Mouse (Mus musculus) intestine, embryonic 15.5 days (tissue): ENCODE results near the gene Bbip1. TPM values are rescaled to one million over a fixed set of nuclear protein-coding genes. Genes with fewer than 3 reads are reported as not detected.
"Not testable (repeated sequence)": the region's sequence is repeated elsewhere in the genome, so short reads cannot be mapped to it uniquely, and the experiment has no call there.

Source experiments
- ATAC-seq: fragments of 200-750 bp; cut with Nextera tagmentation; 2 replicates; pipeline ENCODE4 v1.8.0; 2017; ENCODE audit warnings: moderate TSS enrichment, moderate library complexity
- H3K27ac ChIP-seq: fragments of 300-500 bp; sonication (generic); 2 replicates; pipeline ENCODE4 v1.5.1; 2015; ENCODE audit warnings: mild to moderate bottlenecking, inconsistent platforms
- H3K27me3 ChIP-seq: fragments of 300-500 bp; sonication (generic); replicated peaks from 2 replicates; pipeline ENCODE4 v1.6.1; 2015; ENCODE audit warnings: inconsistent platforms
- H3K36me3 ChIP-seq: fragments of 300-500 bp; sonication (generic); 2 replicates; pipeline ENCODE4 v1.6.1; 2015; ENCODE audit warnings: inconsistent platforms
- H3K4me1 ChIP-seq: fragments of 300-500 bp; sonication (generic); replicated peaks from 2 replicates; pipeline ENCODE4 v1.6.1; 2015; ENCODE audit warnings: inconsistent platforms
- H3K4me2 ChIP-seq: fragments of 300-500 bp; sonication (generic); replicated peaks from 2 replicates; pipeline ENCODE4 v1.6.1; 2015; ENCODE audit warnings: mild to moderate bottlenecking, inconsistent platforms
- H3K4me3 ChIP-seq: fragments of 300-500 bp; sonication (generic); replicated peaks from 2 replicates; pipeline ENCODE4 v1.5.1; 2015; ENCODE audit warnings: inconsistent platforms
- H3K9ac ChIP-seq: fragments of 300-500 bp; sonication (generic); 2 replicates; pipeline ENCODE4 v1.6.1; 2015; ENCODE audit warnings: inconsistent platforms
- H3K9me3 ChIP-seq: fragments of 300-500 bp; sonication (generic); 2 replicates; pipeline ENCODE4 v1.6.1; 2016; ENCODE audit warnings: inconsistent platforms
- WGBS: fragments of 180-500 bp; shearing (Covaris S2); methylation state at CpG from one replicate; pipeline ENCODE4 v1.1.7; 2015; 5-methylcytosine and 5-hydroxymethylcytosine counted together
- polyA plus RNA-seq: library from polyadenylated mRNA; unstranded; fragments of >200 nt; fragmentation: Nextera tagmentation; extraction: Ambion mirVana; gene quantifications from 2 replicates; pipeline ENCODE4 v1.2.1, GENCODE M21; 2015

The Bbip1 gene
- polyA plus RNA-seq, 1 experiment from 2014 or later, result 79.2 TPM

DNA sequence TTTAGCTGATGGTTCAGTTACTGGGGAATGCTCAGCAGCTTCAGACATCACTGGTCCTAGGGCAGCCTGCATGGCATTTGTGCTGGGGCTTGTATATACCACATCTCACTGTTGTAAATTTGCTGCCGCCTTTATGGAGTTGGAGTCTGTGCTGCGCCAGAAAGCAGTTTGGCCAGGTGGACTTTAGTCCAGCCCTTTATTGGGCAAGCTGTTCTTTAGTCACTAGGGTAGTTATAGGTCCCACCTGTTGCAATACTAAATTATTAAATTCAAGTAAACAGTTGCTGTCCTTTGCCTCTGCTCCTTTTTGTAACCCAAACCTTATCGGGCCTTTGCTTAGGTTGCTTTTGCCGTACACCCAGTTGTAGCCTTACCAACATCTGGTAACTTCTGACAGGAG is 29.5 kb downstream of the Bbip1 start:
- no peaks in the 10 kb centered on the region for H3K4me1 ChIP-seq
- H3K9me3 ChIP-seq, result no peaks in the 10 kb centered on the region
- ATAC-seq, result no peak
- no peak overlapping the region for H3K27ac ChIP-seq
- no peak overlapping the region for H3K9ac ChIP-seq
- no peaks in the 10 kb centered on the region for H3K27me3 ChIP-seq
- H3K4me3 ChIP-seq, result no peak overlapping the region
- no peak overlapping the region for H3K4me2 ChIP-seq
- peaks cover 14% of the 10 kb centered on the region; the same call in 1 of the 2 replicates for H3K36me3 ChIP-seq
- WGBS, result 91% methylated on average over 4 of the region's 4 CpGs

DNA sequence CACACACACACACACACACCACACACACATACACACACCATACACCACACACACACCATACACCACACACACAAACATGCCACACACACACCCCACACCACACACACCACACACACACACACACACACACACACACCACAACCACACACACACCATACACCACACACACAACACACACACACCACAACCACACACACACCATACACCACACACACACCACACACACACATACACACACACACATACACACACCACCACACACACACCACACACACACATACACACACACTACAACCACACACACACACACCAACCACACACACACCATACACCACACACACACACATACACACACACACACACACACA is 37.7 kb downstream of the Bbip1 start:
- not testable (repeated sequence) for H3K27me3 ChIP-seq, ATAC-seq, H3K4me2 ChIP-seq, H3K36me3 ChIP-seq, H3K27ac ChIP-seq, H3K9me3 ChIP-seq, H3K4me1 ChIP-seq, H3K4me3 ChIP-seq, H3K9ac ChIP-seq

DNA sequence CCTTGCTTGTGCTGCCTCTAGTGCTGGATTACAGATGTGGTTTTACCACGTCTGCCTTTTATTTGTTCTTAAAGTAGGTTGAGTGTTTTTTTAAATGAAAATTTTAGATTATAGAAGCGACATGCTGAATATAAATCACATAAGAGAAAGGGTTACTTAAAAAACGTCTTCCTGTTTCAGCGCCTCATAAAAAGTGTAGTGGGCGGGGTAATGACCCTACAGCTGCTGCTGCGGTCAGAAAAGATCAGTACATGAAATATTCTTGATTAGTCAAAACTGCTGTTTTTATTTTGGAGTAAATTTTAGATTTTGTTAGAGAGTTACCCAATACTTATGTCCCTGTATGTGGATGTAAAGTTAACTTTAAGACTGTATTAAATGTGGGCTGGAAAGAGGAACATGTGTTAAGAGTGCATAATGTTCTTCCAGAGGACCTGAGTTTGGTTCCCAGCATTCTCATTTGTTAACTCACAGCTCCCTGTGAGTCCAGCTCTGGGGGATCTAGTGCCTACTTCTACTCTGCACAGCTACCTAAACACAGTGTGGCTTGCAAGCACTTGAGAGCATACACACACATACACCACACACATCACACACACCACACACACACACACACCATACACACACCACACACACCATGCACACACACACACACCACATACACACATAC is 38.3 kb downstream of the Bbip1 start:
- Histone ChIP-seq H3K4me3 (no peak overlapping the region), H3K4me1 (peaks cover 8% of the 10 kb centered on the region; the same call in 1 of the 2 replicates), H3K9me3 (no peaks in the 10 kb centered on the region), H3K4me2 (peak overlapping the region; percentile 19; the same call in 1 of the 2 replicates), H3K9ac (no peak overlapping the region), H3K36me3 (peaks cover 4% of the 10 kb centered on the region; the same call in 1 of the 2 replicates), H3K27me3 (no peaks in the 10 kb centered on the region), H3K27ac (no peak overlapping the region)
- ATAC-seq, result no peak
- 31% methylated on average over 6 of the region's 6 CpGs for WGBS

DNA sequence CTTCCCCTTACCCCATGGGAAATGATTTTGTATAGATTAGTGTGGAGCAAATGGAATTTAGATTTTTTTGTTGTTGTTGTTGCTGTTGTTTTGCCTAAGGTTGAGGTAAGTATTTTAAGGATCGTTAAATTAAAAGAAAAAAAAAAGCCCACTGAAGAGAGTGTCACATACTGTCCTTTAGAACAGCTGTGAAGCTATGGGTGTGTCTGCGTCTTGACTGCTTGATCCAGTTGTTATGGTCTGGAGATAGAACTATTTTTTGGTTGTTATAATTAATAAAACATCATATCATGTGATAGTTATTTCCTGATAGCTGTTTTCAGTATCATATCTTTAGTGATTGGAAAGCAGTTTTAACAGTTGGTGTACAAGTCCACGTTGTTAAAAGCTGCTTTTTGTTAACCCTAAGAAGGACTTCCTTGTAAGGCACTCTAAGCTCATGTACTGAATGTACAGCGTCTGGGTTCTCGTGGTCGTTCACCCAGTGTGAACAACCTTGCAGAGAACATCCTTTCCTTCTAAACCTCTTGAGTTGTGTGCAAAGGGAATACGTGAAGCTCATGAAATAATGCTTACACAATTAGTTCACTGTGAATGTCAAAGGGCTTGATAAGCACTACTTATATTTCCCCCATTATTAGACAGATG is 39.5 kb downstream of the Bbip1 start:
- peak overlapping the region; percentile 94; the same call in 1 of the 2 replicates for H3K4me3 ChIP-seq
- no peaks in the 10 kb centered on the region for H3K27me3 ChIP-seq
- WGBS, result 56% methylated on average over 7 of the region's 7 CpGs
- 0 out of 2 replicates have a peak overlapping the region, but pooled peaks have one; percentile 91 for H3K9ac ChIP-seq
- no peak overlapping the region for H3K27ac ChIP-seq
- peaks cover 8% of the 10 kb centered on the region; the same call in 1 of the 2 replicates for H3K4me1 ChIP-seq
- peaks cover 4% of the 10 kb centered on the region; the same call in 1 of the 2 replicates for H3K36me3 ChIP-seq
- ATAC-seq, result no peak
- no peaks in the 10 kb centered on the region for H3K9me3 ChIP-seq
- peak overlapping the region; percentile 78 for H3K4me2 ChIP-seq

DNA sequence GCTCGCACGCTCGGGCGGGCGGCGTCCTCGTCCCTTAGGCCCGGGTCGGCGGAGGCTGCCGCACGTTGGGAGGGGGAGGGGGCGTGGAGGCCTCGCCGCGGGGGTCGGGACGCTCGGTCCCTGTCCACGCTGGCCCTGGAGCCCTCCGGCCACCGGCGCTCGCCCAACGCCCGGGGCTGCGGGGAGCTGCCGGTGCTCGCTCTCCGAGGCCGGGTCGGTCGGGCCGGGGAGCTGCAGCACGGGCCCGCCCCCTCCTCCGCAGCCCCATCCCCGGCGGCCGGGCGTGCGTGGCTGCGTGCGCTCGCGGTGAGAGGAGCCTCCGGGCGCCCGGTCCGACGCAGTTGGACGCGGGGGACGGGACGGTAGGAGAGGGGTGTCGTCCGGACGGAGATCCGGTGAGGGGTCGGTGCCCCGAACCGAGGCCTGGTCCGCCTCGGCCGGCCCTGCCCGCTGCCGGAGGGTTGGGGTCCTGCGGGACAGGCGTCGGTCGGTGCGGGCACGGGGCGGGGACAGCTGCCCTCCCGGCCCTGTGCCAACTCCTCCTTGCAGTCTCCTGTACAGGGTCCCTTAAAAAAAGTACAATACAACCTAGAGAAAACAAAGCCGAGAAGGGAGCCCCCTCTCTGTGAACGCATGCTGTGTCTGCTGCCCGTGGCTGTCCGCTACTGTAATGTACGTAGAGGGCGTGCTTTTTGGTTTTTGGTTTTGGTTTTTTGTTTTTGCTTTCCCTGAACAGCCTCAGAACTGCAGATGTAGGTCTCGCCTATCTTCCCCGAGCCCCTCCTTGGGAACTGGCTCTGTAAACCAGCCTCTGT is 40.7 kb downstream of the Bbip1 start:
- Histone ChIP-seq H3K27ac (peak overlapping the region; percentile 91), H3K4me2 (peak overlapping the region; percentile 78), H3K27me3 (no peaks in the 10 kb centered on the region), H3K36me3 (no peaks in the 10 kb centered on the region), H3K9me3 (no peaks in the 10 kb centered on the region), H3K4me3 (peak overlapping the region; percentile 94), H3K4me1 (peaks cover 8% of the 10 kb centered on the region; the same call in 1 of the 2 replicates), H3K9ac (peak overlapping the region; percentile 91)
- under 1% methylated on average over 47 of the region's 83 CpGs for WGBS
- peak; percentile 76 for ATAC-seq

DNA sequence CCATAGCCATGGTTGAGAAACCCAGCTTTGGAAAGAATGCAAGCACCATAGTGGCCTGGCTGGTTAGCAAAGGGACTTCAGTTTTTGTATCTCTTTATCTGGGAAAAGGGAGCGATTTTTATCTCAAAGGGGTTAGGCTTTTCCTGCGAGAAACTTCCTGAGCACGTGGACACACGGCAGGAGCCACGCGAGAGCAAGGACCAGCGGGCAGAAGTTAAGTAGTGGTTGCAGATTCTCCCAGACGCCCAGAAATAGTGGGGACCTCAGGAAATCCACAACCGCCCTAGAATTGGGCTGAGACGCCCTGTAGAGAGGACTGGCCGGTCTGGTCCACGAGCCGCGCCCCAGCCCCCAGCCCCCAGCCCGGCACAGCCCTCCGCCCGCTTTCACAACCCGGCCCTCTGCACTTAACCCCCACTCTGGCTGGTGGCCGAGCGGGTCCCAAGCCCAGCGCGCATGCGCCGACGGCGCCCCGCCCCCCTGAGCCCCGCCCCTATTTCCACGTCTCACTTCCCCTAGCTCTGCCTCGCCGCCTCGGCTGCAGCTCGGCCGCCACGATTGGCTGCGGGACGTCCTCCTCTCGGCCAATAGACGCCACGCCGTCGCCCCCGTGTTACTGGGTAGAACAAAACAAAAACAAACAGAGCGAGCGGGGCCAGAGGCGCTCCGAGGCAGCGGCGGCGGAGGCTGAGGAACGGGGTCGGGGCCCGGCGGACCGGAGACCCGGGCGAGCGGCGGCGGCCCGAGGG is 41.5 kb downstream of the Bbip1 start:
- H3K4me3 ChIP-seq, result peak overlapping the region; percentile 94
- peaks cover 8% of the 10 kb centered on the region; the same call in 1 of the 2 replicates for H3K4me1 ChIP-seq
- ATAC-seq, result peak; percentile 98
- H3K36me3 ChIP-seq, result no peaks in the 10 kb centered on the region
- H3K9ac ChIP-seq, result peak overlapping the region; percentile 91
- no peaks in the 10 kb centered on the region for H3K27me3 ChIP-seq
- H3K27ac ChIP-seq, result peak overlapping the region; percentile 91
- peak overlapping the region; percentile 78 for H3K4me2 ChIP-seq
- no peaks in the 10 kb centered on the region for H3K9me3 ChIP-seq
- WGBS, result under 1% methylated on average over 61 of the region's 61 CpGs

DNA sequence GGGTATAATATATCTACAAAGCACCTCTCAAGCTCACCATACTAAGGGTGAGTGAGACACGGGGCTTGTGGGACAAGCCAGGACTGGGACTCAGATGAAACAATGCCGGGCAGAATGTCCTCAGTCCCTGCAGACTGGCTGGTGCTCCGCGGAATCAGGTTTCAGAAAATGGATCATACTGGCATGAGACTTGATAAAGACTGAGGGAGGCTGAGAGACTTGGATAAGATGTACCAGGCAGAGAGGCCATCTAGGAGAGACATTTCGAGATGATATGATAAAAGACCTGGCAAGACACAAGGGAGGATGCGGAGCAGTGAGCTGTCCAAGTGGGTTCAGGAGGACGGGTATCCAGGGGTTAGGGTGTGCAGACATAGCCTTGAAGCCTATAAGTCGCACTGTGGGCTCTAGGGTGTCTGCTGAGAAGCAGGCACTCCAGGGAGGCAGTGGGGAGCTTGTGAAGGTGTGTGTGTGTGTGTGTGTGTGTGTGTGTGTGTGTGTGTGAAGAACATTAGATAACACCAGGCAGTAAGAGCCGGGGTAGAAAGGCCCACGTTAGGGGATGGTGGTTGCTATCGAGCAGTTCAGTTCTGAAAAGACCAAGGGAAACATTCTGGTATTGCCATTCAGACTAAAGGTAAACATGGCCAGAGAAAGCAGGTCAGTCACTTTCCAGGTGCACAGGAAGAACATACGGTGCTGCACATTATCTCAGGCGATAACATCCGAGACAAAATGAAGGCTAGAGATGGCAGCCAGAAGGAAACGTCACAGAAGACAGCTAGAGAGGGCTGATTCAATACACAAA is 42.3 kb downstream of the Bbip1 start:
- Histone ChIP-seq H3K27ac (peak overlapping the region; percentile 91), H3K9me3 (no peaks in the 10 kb centered on the region), H3K36me3 (no peaks in the 10 kb centered on the region), H3K9ac (peak overlapping the region; percentile 67), H3K4me3 (peak overlapping the region; percentile 94), H3K4me1 (peaks cover 9% of the 10 kb centered on the region; the same call in 1 of the 2 replicates), H3K4me2 (peak overlapping the region; percentile 78), H3K27me3 (no peaks in the 10 kb centered on the region)
- 42% methylated on average over 15 of the region's 15 CpGs for WGBS
- ATAC-seq, result peak; percentile 18; the same call in 1 of the 2 replicates

DNA sequence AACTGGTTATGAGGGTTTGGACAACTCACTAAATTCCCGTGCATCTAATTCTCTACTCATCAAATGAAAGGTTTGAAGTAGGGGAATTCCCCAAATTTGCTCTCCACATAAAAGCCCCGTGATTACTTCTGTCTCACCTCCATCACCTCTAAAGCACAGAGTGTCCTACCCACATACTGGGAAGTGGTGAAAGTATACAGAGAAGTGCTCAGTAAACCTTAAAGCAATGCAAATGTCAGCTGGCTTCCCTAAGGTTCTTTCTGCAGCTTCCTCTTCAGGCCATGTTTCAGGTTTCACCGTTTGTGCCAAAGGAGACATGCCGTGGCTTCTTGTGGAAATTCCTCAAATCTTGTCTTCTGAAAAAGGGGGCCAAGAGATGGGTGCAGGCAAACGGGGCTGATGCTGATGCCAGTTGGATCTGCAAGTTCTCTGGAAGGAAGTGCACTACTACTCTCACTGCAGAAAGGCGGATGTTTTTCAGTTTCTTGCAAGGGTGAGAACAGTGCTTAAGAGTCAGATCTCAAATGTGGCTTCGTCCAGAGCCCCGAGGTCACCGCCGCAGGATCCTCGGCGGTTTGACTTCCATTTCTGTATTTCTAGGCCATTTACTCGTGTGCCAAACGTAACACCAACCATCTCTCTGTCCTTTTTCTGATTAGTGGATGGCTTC is 44.4 kb downstream of the Bbip1 start:
- ATAC-seq, result no peak
- H3K9me3 ChIP-seq, result no peaks in the 10 kb centered on the region
- peaks cover 11% of the 10 kb centered on the region; the same call in 1 of the 2 replicates for H3K4me1 ChIP-seq
- no peak overlapping the region for H3K4me3 ChIP-seq
- no peak overlapping the region for H3K9ac ChIP-seq
- 83% methylated on average over 14 of the region's 14 CpGs for WGBS
- H3K27me3 ChIP-seq, result no peaks in the 10 kb centered on the region
- H3K27ac ChIP-seq, result no peak overlapping the region
- H3K4me2 ChIP-seq, result no peak overlapping the region
- H3K36me3 ChIP-seq, result no peaks in the 10 kb centered on the region

DNA sequence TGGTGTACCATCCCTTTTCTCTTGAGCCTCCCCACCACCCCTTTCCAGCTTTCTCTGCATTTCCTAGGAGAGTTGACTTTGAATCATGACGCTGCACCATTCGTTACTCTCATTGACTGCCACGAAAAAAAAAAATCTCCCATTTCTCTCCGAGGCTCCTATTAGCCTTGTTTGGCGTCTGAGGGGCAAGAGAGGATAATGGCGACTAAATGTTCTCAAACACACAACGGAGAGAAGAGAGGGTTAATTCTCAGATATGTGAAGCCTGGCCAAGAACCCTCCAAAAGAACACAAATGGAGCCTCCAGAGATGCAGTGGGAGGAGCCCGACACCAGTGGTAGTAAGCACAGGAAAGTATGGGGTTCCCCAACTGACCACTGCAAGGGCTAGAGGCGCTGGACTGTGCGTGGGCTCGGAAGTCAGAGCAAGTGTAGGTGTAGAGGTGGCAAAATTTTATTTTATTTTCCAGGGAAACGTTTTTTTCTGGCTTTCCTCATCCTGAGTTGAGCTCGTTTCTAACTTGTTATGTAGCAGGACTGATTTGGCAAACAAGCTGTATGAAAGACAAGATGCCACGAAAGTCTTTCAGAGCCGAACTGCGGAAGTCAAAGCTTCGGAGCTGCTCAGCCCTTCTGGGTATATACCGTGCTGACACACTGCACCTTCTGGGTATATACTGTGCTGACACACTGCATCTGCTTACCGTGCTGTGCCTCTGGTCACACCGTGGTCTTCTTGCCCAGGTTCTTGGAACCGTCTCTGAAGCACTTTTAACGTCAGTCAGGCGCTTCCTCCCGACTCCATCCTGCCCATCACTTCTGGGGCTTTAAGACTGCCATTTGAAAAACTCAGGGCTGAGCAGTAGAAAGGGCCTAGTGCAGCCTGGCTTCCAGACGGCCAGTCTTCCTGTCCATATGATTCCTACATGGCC is 45.2 kb downstream of the Bbip1 start:
- H3K36me3 ChIP-seq, result no peaks in the 10 kb centered on the region
- 81% methylated on average over 25 of the region's 25 CpGs for WGBS
- peaks cover 11% of the 10 kb centered on the region; the same call in 1 of the 2 replicates for H3K4me1 ChIP-seq
- H3K27me3 ChIP-seq, result no peaks in the 10 kb centered on the region
- ATAC-seq, result no peak
- H3K4me3 ChIP-seq, result no peak overlapping the region
- no peak overlapping the region for H3K9ac ChIP-seq
- no peak overlapping the region for H3K4me2 ChIP-seq
- H3K27ac ChIP-seq, result no peak overlapping the region
- H3K9me3 ChIP-seq, result no peaks in the 10 kb centered on the region

DNA sequence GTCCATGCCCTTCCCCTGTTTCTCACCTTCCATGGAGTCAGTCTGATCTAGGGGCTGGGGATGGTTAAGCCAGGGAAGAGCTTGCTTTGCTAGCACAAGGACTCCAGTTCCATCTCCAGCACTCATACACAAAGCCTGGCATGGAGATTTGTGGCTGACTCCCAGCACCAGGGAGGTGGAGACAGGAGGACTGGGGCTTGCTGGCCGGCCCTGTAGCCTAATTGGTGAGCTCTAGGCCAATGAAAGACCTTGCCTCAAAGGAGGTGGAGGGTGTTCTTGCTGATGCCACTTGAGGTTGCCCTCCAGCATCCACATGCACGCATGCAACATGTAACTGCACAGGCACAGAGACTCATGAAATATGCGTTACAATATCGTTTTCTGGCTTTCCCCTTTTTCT is 45.9 kb downstream of the Bbip1 start:
- Histone ChIP-seq H3K9ac (no peak overlapping the region), H3K36me3 (no peaks in the 10 kb centered on the region), H3K9me3 (no peaks in the 10 kb centered on the region), H3K4me1 (peaks cover 17% of the 10 kb centered on the region), H3K4me2 (no peak overlapping the region), H3K27me3 (no peaks in the 10 kb centered on the region), H3K27ac (no peak overlapping the region), H3K4me3 (no peak overlapping the region)
- ATAC-seq, result no peak
- 74% methylated on average over 4 of the region's 4 CpGs for WGBS
